Mouse (Mus musculus) c-Kit-negative CD71-positive TER-119-positive erythroid progenitor cells, embryonic 14.5 days (primary cell): ENCODE results near the gene Tsga10ip.
"Not testable (repeated sequence)": the region's sequence is repeated elsewhere in the genome, so short reads cannot be mapped to it uniquely, and the experiment has no call there.

Experiments
- DNase-seq: peaks from one replicate; pipeline ENCODE4 v3.0.0-alpha.2; 2013; ENCODE audit warnings: low read depth, low spot score

Tsga10ip gene

GRCm38 (mm10) chr19:5390416-5390815, 11.9 kb downstream of the Tsga10ip start:
- DNase-seq, result no peak

- peak; percentile 47 for DNase-seq
Measured at GRCm38 (mm10) chr19:5389647-5390046, 12.7 kb downstream of the Tsga10ip start.

GRCm38 (mm10) chr19:5388588-5389242, 13.6 kb downstream of the Tsga10ip start, which contains the start of gene Sart1:
TSS of gene Sart1 (minus strand) at chr19:5388703.
- peak; percentile 89 for DNase-seq

DNA sequence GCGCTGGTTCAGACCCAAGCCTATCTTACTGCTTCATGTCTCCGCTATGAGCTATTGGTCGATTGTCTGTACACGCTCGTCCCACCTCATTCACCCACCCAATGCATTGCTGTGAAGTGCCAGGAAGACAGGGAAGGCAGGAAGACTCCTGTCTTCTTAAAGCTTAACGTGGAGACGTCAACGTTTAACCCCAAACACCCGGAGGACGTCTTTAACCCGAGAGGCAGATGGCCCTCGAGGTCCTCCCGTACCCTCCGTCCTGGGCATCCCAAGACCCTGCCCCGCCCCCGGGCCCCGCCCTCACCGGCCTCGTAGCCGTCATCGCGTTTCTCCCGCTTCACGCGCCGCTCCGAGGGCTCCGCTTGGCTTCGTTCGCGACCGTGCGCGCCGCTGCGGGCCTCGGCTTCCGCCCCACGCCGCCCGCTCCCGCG, 14.3 kb downstream of the Tsga10ip start:
- no peak for DNase-seq

- DNase-seq, result no peak
Measured at GRCm38 (mm10) chr19:5384715-5385114, 17.6 kb downstream of the Tsga10ip start.

DNA sequence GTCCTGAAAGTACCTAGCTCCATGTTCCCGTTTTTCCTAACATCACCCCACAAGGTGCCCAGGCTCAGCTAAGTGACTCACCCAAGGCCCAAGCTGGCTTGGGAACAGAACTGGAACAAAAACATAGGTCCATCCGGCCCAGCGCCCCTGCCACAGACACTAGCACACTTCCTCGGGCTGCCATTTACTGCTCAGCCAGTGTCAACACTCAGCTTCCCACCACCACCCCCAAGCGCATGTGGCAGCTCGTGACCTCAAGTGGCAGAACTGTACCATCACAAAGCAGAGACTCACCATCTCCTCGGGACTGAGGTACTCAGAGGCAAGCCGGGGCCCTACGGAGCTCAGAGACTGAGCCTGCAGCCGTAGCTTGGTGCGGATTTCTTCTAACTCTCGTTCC, 19.0 kb downstream of the Tsga10ip start:
- no peak for DNase-seq

GRCm38 (mm10) chr19:5377446-5377845, 24.9 kb downstream of the Tsga10ip start:
- DNase-seq, result no peak

- DNase-seq, result no peak
Measured at GRCm38 (mm10) chr19:5374748-5375147, 27.6 kb downstream of the Tsga10ip start.

GRCm38 (mm10) chr19:5374177-5374576, 28.1 kb downstream of the Tsga10ip start:
- DNase-seq, result no peak

- DNase-seq, result no peak
Measured at GRCm38 (mm10) chr19:5372724-5373123, 29.6 kb downstream of the Tsga10ip start.

DNA sequence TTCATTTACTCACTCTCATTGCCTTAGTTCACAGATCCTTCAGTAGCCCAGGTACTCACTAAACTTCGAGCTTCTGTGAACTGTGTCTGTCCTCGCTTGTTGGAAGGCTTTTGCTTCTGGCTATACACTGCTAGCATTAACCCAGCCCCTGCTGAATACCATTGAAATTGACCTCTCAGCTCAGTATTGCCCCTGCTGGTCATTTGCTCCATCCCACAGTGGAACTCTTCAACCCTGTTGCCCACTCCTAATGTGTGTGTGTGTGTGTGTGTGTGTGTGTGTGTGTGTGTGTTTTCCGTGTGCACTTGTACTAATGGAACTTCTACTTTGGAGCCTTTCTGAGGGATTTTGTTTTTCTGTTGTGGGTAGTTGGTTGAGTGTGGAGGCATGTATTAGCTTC, 31.4 kb downstream of the Tsga10ip start:
- DNase-seq, result no peak

GRCm38 (mm10) chr19:5367455-5367854, 34.9 kb downstream of the Tsga10ip start:
- DNase-seq, result no peak

GRCm38 (mm10) chr19:5367053-5367359, 35.3 kb downstream of the Tsga10ip start, which contains the start of gene Banf1:
TSS of gene Banf1 (minus strand) at chr19:5367168.
- no peak for DNase-seq

DNA sequence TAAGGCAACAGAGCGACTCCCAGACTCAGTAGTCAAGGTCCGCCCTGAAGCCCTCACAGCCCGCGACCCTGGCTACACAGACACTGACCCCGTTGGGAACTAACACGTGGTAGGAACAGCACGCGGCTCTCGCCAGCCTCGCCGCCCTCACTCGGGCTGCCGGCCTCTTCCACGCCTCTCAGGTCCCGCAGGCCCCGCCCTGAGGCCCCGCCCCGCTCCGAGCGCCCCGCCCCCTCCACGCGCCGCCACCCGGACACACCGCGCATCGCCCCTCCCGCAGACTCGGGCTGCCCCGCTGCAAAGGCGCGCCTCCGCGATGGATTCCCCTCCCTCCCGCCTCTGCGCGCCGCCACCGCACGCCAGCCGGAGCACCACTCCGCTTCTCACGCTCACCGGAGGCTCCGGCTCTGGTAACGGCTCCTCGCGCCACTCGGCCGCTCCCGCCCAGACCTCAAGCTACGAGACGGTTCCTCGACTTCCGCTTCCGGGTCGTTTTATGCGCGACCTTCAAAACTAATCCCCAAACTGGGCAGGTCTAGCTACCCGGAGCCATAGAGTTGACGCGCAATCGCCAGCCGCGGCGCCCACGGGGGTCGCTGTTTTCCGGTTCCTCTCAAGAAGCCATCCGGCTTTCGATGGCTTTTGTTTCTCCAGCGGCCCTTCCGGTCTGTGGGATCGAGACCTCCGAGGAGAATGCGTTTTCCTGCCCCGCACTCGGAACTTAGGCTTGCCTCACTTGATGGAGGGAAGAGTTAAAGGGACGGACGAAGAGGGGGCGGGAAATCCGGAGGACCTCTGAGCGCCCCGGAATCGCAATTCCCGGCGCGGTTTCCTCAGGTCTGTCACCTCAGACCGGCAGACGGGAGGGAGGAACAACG, 35.9 kb downstream of the Tsga10ip start, which contains the start of gene Eif1ad:
TSS of gene Eif1ad (plus strand) at position 567 of the 878 bp plus-strand sequence.
- peak; percentile 95 for DNase-seq

DNA sequence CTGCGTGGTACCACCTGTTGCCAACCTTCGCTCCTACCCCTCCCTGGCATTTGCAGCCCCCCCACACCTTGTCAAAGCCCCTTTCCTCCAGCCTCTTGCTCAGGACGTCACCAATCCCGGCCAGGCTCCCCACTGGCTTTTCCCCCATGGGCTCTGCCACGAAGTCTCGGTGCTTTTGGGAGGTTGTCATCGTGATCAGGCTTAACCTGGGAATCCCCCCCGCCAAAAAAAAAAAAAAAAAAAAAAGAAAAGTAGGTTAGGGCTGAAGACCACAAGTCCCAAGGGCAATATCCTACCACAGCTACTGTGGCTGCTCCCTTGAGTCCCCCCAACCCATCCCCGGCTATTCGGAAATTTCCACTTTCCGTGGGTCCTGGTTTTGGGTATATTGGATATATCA, 36.6 kb downstream of the Tsga10ip start:
- DNase-seq, result no peak

- DNase-seq, result no peak
Measured at GRCm38 (mm10) chr19:5364124-5364523, 38.2 kb downstream of the Tsga10ip start.

- no peak for DNase-seq
Measured at GRCm38 (mm10) chr19:5362186-5362585, 40.1 kb downstream of the Tsga10ip start.

DNA sequence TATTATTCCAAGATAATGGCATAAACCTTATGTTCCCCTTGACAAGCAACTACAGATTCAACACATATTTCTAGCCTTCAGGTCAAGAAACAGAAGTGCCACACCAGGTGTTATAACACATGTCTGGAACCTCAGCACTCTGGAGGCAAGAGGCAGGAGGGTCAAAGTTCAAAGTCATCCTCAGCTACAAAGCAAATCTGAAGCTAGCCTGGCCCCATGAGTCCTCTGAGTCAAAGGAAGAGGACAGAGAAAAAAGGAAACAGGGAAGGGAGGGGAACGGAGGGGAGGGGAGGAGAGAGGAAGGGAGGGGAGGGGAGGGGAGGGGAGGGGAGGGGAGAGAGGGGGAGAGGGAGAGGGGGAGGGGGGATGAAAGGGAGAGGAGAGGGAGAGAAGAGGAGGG, 46.2 kb downstream of the Tsga10ip start:
- no peak for DNase-seq

- no peak for DNase-seq
Measured at GRCm38 (mm10) chr19:5353609-5354008, 48.7 kb downstream of the Tsga10ip start.

DNA sequence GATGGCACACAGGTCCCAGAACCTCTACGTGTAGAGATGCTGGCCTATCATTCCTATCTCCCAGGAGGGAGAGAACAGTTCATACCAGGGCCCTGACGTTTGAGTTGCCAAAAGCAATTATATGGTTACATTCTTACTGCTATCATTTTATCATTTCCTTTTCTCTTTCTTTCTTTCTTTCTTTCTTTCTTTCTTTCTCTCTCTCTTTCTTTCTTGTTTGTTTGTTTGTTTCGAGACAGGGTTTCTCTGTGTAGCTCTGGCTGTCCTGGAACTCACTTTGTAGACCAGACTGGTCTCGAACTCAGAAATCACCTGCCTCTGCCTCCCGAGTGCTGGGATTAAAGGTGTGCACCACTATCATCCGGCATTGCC, 52.8 kb downstream of the Tsga10ip start, which contains the start of gene Cst6:
TSS of gene Cst6 (minus strand) at position 73 of the 372 bp plus-strand sequence.
- DNase-seq, result not testable (repeated sequence)

DNA sequence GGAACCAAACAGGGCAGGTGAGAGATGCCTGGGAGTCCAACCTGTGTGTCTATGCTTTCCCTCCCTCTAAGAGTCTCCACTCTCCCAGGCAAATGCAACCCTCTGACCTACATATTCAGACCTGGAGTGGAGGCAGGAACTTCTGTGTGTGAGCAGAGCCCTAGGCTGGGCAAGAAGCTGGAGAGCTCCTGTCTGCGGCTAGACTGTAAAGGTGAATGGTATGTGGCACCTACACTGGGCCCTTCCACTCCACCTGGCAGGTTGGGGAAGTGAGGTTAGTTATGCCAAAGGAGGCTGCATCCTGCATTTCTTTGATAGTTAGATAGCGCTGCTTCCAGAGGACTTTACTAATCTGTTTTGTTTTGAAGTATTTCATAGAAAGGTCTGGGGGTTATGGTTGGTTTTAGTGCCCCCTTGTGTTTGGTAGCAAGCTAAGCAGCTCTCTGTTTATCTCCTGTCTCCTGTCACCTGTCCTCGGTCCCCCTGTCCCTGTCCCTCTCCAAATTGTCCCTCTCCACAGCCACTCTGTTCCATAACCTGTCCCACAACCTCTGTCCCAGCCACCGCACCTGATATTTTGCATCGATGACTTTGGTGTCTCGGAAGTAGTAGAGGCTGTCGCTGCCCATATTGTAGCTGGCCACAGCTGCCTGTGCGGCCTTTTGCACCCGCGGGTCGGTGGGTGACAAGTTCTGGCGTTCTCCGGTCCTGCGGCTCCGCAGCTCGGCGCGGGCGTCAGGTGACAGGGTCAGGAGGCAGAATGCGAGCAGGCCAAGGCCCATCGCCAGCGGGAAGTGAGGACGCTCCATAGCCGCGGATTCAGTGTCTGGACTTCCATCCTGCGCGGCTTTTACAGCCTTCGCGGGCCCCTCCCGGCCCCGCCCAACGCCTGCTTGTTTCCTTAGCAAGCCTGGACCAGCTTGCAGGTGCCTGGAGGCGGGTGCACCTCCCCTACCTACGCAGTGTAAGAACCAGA, 53.5 kb downstream of the Tsga10ip start:
- DNase-seq, result no peak

GRCm38 (mm10) chr19:5348064-5348463, 54.3 kb downstream of the Tsga10ip start:
- no peak for DNase-seq
